Mouse (Mus musculus) embryo, embryonic 11.5 days (tissue): ENCODE results near the gene Pla2g2d.
"Not testable (repeated sequence)": the region's sequence is repeated elsewhere in the genome, so short reads cannot be mapped to it uniquely, and the experiment has no call there.

ENCODE experiments used
- DNase-seq: peaks from one replicate; pipeline ENCODE4 v3.0.0-alpha.2; 2012; ENCODE audit warnings: low read depth, low spot score

The Pla2g2d gene

DNA sequence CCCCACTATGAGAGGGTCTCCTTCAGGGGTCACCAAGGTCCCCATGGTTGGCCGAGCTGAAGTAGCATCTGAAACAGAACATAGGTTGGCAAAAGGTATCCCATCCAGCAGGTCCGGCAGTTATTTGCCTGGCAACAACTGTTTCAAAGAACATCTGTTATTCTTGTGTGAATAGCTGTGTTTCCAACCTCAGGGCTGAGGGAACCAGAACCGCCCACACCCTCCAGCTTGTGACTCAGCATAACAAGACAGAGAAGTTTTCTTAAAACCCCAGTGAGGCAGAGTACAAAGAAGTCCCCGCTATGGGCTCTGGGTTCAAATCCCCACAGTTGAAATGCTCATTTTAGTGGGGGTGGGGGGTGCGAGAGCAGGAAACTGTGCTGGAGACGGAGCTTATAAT lies 6.6 kb downstream of the Pla2g2d start:
- DNase-seq = no peak

DNA sequence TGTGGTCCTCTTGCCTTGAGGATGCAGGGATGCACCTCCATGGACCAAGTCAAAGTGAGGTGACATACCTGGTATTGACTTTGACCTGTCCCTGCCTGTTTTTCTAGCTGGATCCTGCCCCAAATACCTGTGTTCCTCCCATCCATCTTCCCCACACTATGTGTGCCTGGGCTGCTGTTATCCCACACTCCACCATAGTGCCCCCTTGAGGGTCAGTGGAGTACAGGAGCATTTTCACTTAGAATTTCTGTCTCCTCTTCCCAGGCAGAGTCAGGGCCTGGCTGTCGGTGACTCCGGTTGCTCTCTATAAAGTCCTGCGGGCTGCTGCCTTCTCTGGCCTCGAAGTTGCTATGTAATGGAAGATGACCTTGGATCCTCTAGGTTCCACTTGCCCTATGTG lies 10.2 kb downstream of the Pla2g2d start:
- DNase-seq = peak; percentile 8

DNA sequence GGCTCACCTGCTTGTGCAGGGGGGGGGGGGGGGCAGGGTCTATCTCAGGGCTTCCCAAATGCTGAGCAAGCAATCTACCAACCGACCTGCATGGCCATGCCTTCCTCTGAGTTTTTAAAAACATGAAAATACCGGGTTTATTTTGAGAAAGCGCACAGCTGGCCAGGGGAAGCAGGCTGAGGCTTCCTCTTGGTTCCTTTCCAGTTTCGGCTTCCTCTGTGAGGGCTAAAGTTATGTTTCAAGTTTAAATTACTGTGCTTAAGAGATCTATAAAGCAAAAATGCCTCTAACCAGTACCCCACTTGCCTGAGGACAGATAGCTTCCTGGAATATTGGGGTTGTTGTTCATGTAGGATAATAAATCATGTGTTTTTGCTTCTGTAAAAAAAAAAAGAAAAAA lies 10.6 kb downstream of the Pla2g2d start:
- no peak for DNase-seq

DNA sequence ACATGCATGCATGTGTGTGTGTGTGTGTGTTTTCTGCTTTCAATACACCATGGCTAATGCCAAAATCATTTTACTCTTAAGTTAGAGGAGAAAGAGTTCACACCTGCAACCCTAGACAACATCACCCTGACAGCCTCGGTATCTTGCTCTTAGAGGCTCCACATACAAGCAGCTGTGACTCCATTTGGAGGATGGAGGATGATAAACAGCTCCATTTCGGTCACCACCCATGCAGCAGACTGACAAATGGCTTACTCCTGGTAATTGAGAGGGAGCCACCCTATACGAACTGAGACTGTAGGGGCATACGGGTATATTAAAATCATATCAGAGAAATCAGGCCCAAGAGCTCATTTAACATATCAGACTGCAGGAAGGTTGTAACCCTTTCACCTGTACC lies 12.8 kb downstream of the Pla2g2d start:
- no peak for DNase-seq

DNA sequence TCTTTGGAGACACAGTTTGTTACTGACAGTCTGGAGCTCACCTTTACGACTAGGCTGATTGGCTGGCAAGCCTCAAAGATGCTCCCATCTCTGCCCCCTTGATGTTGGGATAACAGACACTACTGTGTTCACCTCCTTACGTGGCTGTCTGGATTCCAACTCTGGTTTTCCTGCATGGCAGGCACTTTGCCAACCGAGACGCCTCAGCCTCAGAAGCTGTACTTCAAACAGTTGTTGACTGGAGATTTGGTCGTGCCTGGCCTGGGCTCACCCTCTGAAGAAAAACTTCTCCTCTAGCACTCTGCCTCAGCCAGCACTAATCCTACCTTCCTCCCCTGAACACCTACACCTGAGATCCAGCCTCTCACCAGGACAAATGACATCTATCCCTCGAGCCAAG lies 15.9 kb downstream of the Pla2g2d start:
- DNase-seq = no peak

- DNase-seq = no peak
Observed at GRCm38 (mm10) chr4:138792599-138792998, 17.1 kb downstream of the Pla2g2d start.

GRCm38 (mm10) chr4:138793276-138793675 lies 17.7 kb downstream of the Pla2g2d start:
- DNase-seq = peak; percentile 13

- no peak for DNase-seq
Observed at GRCm38 (mm10) chr4:138794344-138794743, 18.8 kb downstream of the Pla2g2d start.

DNA sequence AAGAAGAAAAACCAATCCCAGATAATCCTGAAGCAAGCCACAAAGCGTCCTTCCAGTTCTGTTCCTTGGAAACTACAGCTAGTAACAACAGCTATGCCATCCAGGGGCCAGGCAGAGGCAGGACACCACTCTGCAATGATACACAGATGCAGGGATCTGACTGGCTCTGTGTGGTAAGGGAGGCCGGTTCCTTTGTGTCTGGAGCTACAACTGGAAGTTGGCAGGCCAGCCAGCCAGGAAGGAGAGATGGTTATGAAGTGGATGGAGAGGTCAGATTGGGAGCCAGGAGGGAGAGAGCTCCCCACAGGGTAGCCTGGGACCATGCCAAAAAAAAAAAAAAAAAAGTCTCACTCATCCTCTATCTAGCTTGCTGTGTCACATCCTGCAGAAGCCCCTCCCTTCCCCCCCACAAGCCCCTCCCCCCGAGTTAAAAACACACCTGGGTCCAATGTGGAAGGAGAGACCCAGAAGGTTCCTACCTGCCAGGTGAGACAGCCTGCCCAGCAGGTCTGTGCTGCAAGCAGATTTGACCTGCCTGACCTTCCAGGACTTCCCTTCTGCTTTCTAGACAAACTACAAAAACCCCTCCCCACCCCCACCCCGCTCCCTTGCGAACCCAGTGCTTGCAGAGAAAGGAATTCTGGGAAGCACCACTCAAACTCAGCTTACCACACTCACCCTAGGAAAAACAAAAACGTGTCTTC lies 21.1 kb downstream of the Pla2g2d start:
- no peak for DNase-seq

DNA sequence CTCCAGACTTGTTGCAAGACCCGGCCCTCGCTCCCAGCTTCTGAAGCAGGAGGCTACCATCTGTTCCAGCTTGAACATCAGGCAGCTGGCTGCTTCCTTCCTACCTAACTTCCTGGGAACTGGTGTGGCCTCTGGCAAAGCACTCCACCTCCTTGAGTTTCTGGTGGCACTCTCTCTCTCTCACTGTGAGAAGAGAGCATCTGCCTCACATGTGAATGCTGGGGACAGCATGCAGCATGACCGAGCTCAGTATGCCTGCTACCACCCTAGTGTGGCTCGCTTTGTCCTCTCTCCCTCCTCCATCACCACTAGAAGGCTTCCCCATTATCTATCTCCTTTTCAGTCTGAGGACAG lies 21.7 kb downstream of the Pla2g2d start:
- no peak for DNase-seq

GRCm38 (mm10) chr4:138800134-138800744 lies 24.7 kb downstream of the Pla2g2d start:
- no peak for DNase-seq

GRCm38 (mm10) chr4:138801631-138802030 lies 26.1 kb downstream of the Pla2g2d start:
- DNase-seq = no peak

GRCm38 (mm10) chr4:138802917-138803316 lies 27.4 kb downstream of the Pla2g2d start:
- DNase-seq = no peak

DNA sequence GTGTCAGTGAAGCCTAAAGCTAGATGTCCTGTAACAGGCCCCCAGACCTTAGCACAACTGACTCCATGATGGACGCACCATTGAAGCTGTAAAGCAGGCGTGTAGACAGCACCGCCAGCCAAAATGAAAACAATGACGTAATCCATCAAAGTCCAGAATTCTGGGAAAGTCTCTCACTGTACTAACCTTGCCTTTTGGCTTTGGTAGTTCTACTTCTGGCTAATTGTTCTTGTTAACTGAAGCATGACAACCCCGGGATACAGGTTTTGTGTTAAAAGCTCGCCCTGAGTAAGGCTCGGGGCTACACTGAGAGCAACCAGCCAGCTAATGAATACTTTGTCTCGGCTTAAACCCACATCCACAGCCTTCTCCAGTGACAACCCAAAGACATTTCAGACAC lies 29.7 kb downstream of the Pla2g2d start:
- DNase-seq = no peak

DNA sequence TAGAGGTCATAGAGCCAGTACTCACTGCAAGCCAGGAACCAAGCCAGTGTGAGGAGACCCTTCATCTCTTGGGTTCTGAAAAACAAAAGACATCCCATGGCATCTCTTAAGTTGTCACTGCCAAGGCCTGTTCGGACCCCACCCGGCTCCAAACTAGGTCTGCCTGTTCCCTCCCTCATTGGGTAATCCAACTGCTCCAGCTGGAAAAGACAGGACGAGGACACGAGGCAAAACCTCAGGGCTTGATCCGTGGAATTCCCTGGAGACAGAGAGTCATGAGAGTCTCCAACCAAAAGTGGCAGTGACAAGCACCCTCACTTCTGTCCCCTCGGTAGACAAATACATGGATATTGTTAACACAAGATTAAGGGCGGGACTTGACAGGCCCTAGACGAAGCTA lies 30.6 kb downstream of the Pla2g2d start:
- no peak for DNase-seq

DNA sequence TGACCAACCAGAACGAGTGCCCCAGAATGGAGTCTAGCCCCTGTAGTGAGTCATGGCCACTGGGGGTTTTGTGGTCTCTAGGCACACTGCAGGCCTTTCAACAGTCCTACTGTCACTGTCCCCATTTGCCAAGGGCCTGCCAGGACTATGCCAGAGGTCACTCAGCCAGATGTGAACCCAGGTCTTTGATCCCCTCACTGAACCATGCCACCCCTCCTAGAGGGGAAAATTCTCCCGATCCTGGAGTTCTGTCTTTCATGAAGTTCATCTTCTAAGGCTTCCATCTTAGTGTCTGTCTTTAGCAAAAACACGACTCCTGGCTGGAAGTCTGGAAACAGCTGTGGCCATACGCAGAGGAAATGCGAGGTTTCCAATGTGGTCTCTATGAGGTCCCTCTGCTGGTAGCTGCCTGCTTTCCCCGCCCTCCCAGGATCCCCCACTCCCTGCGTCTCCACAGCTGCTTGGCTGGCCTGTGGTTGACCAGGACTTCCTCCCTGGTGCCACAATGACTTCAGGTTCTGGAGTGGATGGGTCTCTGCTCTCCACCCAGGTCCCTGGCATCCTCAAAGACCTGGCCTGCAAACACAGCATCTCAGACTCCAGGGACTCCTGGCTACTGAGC lies 31.5 kb downstream of the Pla2g2d start:
- no peak for DNase-seq

DNA sequence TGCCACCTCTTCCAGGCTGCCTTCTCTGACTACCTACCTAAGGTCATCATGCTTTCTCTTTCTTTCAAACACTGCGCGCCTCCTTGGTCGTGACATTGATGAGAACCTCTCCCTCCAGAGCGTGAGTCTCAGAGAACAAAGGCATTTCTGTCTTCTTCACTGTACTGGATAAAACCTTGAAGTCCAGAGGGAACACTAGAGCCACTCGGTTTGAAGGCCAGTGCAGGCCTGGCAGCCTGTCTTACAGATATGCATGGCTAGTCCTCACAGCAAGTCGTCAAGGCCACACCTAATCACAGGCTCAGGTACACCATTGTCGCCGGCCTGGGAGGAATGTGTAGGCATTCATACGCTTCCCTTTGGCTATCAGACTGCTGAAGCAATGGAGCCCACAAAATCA lies 40.6 kb downstream of the Pla2g2d start:
- no peak for DNase-seq

DNA sequence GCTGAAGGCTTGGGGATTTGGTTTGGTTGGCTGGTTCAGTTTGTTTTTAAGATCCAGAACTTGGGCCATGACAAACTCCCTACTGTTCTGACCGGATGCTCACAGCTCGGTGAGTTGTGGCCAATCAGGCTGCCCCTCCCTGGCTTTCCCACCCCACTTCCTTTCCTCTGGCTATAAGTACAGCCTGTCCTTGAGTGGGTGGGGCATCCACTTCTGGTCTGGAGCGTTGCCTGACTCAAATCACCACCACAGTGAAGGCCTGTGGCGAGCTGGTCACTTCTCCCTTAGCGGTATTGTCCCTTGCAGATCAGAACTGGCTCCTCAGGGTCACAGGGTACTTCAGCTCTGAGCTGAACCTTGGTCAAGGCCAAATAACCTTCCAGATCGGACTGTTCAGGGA lies 42.2 kb downstream of the Pla2g2d start:
- DNase-seq = no peak

GRCm38 (mm10) chr4:138819101-138819500 lies 43.6 kb downstream of the Pla2g2d start:
- no peak for DNase-seq

- DNase-seq = no peak
Observed at GRCm38 (mm10) chr4:138821036-138821435, 45.5 kb downstream of the Pla2g2d start.

- not testable (repeated sequence) for DNase-seq
Observed at GRCm38 (mm10) chr4:138824161-138824560, 48.6 kb downstream of the Pla2g2d start.

DNA sequence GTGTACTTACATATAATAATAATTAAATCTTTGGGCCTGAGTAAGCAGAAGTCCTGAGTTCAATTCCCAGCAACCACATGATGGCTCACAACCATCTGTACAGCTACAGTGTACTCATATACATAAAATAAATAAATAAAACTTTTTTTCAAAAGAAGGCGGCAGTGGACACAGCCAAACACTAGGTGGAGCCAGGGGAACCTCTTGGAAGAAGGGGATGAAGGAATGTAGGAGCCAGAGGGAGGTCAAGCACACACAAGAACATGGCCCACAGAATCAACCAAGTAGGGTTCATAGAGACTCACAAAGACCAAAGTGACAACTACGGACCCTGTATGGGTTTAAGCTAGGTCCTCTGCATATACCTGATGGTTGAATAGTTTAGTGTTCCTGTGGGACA lies 49.1 kb downstream of the Pla2g2d start:
- DNase-seq = no peak
